Mouse (Mus musculus) spleen, postnatal 10 days (tissue): ENCODE measurements around the gene Rem2.

Experiments
- DNase-seq, 2 experiments: peaks; one replicate each; pipeline ENCODE4 v3.0.0; 2021 to 2022; ENCODE audit warnings: low spot score in 2 of 2

Gene Rem2

DNA sequence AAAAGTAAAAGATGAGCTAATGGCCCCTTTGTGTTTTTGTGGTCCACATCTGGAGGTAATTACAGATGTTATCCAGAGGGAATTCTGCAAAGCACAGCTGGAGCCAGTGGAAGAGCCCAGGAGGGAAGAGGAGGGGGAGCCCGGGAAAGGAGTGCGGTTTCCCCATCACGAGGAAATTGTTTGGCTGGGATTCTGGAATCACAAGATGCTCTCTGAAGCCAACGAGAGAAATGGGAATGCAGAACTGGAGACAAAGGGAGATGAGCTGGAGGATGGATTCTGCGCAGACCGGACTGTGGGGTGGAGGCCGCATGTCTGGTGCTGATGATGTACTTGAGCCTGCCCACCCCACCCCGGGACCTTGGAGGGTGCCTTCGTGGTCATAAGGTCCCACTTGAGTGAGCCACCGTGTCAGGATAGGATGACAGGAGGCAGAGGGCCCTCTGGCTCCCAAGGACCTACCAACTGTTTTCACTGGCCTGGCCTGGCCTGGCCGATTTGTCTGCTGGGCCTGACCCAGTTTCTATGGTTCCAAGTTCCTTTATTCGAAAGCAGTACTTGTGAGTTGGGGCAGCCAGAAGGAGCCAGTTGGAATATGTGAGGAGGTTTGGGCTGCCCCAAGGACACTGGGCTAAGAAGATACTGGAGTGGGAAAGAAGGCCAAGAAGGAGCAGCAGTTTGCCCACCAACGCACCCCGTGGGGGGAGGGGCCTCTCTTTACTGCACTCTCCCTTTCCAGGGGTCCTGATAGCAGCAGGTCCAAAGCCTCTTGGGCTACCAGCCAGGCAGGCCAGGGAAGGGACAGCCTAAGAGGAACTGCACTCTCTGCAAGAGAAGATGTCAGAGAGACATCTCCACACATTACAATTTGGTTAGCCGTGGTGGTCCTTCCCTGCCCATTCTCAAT is 31.9 kb upstream of the Rem2 start:
- DNase-seq, result no peak

DNA sequence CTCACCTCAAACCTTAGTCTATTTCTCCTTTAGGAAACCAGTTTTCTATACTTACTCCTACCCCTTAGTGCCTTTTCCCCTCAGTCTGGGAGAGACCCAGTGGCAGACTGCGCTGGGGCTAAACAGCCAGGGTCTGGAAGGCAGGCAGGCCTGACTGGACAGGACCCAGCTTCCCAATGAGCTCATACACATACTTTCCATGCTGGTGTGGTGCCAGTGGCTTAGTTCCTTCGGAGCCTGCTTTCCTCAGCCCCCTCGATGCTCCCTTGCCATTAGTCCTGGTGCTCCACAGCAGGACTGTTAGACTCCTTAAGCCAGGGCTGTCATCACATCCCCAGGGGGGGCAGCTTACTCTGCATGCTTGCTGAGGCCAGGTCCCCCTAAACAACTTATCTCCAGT is 30.4 kb upstream of the Rem2 start:
- no peak for DNase-seq

DNA sequence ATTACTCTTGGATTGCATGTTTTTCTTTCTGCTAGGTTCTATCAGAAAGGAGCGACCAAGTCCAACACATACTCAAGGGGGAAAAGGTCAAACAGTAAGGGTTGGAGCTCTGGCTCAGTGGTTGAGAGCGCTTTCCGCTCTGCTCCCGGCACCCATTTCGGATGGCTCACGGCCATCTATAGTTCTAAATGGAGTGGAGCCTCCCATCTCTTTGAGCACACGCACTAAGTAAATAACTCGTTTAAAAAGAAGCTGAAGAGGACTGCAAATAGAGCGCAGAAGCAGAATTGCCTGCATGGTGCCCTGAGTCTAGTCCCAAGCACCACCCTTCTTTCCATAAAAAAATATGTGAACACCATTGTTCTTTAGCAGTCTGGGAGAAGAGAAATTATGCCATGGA is 22.3 kb upstream of the Rem2 start:
- no peak for DNase-seq

DNA sequence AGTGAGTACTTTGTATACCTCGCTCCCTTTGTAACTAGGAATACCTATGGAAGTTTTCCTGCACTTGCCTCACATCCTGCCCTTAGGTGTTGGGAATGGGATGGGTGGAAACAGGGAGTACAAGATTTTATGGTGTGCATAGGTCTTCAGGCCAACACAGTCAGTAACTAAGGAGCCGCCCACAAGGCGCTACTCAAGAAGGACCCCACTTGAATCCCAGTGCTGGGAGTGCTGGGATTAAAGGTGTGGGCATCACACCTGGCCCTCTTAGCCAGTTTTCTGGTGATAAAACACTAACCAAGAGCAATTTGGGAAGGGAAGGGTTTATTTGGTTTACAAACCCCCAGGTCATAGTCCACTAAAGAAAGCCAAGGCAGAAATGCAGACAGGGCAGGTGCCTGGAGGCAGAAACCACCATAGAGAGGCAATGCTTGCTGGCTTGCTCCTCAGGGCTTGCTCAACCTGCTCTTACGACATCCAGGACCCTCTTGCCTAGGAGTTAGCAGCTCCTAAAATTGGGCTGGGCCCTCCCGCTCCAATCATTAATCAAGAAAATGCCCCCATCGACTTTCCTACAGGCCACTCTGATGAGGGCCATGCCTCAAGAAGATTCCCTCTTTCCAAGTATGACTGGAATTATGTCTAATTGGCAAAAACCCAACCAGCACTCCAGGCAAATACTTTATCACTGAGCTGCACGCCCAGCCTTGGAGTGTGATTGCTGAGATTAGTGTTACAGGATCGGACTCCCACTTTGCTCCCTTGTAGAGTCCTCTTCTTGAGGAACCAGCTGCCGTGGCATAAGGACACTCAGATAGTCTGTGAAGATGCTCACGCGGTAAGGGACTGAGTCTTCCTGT is 21.0 kb upstream of the Rem2 start:
- DNase-seq, result no peak

DNA sequence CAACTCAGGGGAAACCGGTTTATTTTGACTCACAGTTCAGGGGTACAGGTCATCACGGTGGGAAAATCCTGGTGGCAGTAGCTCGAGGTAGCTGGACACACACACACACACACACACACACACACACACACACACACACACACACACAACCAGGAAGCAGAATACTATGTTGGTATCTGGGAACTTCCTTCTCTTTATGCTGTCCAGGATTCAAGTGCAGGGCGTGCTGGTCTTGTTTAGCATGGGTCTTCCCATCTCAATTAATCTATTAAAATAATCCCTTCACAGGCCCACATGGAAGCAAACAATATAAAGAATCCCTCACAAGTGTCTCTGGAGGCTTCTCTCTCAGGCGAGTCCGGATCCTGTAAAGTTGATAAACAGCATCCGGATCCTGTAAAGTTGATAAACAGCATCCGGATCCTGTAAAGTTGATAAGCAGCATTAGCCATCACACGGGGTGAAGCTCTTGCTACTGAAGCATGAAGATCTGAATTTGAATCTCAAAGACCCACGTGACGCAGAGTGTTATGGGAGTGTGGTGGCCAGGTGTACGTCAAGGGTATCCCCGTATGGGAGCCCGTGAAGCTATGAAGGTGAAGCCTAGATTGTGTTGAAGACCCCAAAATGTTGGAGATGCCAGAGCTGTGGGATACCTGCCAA is 17.9 kb upstream of the Rem2 start:
- no peak for DNase-seq

DNA sequence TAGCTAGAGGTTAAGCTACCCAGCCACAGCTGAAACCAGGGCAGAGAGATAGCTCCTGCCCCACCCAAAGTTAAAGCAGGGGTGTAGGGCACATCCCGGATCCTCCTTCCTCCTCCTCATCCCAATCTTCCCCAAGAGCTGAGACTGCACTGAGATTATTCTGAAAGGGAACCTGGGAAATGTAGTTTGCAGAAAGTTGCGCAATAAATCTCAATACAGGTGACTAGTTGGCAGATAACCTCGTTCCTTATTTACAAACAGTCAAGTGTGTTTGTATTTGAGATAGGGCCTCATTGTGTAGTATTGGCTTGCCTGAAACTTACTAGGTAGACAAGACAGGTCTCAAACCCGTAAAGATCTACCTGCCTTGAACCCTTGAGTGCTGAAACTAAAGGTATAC is 13.8 kb upstream of the Rem2 start:
- no peak for DNase-seq

DNA sequence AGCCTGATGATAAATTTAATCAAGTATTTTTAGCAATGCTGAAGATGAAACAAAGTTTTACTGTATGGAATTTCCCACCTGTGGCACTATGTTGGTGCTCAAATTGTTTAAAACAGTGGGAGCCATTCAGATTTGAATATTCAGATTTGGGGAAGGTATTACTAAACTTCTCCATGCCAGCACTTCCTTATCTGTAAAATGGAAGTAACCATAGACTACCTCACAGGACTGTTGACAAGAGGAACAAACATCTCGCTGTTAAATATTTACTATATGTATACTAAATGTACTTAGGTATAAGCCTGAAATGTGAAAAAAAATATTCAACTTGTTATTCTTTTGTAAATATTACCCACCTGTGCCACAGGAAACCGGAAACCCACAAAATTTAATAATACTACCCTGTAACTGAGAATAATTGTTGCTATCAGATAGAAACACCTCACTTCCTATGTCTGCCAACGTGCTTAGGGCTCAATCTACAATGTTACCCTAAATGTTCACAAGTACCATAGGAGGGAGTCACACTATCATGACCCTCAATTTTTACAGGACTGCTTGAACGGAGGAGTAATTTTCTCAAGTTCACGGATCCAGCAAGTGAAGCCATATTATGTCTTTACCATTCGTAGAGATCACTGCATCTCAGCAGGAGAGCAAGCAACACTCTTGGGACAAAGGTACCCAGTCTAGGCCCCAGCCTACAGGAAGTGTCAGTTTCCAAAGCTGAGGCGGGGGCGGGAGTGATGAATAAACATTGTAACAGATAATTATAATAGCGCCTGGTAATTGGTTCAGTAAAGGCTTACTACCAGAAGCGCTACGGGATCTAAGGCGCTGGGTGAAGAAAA is 12.6 kb upstream of the Rem2 start:
- no peak for DNase-seq

DNA sequence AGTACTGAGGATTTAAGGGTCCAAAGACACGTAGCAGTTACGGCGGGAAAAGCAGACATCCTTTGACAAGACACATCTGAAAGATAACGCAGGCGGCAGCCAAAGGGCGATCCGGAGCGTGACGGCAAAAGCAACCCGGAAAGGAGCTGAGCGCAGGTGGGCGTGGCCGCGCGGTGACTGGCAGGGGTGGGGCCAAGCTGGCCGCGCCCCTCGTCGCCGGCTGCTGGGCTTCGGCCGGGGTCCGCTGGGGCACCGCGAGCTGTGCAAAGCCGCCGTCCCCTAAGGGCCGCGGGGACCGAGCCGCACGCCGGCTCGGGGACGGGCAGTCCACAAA is 12.0 kb upstream of the Rem2 start, which contains the start of gene Lrp10:
Gene Lrp10 (plus strand): TSS at position 179 of the 334 bp plus-strand sequence.
- DNase-seq, result peak; percentile 95 to 96

DNA sequence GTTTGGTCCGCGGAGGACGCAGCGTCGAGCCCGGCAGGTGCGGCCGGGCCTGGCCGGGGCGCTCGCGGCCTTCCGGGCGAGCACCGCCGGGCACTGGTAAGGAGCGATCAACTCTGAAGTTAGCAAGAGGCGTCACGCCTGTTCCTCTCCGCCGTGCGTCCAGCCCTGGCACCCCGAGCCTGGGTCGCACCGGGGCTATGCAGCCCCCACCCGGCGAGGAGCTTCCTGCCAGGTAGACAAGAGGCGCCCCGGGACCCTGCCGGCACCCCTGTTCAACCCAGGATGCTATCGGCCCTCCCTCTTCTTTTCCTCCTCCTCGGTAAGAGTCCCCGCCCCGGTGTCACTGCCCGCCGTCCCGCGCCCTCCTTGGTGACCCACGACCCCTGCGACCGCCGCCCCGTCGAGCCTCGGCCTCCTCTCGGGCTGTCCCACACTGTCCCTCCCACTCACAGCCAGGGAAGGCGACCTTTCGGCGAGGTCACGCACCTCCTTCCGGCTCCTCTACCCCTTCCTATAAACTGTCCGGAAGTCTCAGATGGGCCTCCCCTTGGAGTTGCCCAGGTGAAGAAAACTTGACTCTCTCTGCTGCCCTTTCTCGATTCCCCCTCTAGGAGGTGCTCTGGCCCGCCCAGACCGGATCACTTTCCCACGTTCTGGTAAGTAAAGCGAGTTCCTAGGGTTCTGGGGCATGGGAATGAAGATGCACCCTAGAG is 11.5 kb upstream of the Rem2 start:
- peak in 1 of 2 experiments; percentile 82 for DNase-seq

DNA sequence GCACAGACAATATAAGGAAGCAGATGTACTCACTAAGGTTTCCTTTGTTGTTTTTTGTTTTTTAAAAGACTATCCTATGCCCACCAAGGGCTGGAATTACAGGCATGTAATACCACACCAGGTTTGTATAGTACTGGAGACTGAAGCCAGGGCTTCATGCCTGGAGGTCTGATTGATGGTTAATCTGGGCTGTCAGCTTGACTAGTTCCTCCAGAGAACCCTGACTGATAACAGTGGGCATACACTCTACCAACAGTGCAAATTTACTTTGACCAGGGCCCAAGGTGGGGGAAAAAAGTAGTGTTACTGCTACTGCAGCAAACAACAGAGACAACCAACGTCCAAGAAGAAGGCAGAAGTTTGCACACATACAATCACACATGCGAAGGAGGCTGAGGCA is 4.4 kb upstream of the Rem2 start:
- DNase-seq, result no peak

DNA sequence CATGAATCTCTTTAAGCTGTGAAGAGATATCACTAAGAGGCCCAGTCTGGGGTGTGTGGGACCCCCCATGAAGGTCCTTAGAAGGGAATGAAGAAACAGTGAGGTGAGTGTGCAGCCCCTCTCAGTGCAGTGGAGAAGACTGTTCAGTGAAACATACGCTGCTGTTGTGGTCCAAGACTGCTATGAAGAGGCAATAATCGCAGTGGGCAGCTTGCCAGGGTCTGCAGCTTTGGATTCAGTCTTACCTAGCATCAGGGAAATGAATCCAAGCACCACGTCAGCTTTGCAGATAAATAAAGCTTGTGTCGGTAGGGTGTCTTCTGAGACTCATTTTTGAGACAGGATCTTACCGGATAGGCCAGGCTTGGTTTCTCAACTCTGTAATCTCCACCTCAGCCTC is 3.2 kb upstream of the Rem2 start:
- no peak for DNase-seq

DNA sequence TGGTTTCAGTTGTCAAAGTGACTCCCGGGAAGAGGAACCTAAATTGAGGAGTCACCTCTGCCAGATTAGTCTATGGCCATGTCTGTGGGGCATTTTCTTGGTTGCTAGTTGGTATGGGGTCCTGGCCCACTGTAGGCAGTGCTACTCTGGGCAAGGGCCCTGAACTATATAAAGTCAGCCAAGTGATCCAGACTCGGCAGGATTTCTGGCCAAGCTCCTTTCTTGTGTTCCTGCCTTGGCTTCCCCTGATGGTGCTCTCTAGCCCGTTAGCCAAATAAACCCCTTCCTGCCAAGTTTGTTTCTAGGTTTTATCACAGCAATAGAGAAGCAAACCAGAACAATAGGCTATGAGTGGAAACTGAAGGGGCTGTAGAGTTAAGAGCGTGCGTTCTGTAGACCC is 1.2 kb upstream of the Rem2 start:
- DNase-seq, result no peak

DNA sequence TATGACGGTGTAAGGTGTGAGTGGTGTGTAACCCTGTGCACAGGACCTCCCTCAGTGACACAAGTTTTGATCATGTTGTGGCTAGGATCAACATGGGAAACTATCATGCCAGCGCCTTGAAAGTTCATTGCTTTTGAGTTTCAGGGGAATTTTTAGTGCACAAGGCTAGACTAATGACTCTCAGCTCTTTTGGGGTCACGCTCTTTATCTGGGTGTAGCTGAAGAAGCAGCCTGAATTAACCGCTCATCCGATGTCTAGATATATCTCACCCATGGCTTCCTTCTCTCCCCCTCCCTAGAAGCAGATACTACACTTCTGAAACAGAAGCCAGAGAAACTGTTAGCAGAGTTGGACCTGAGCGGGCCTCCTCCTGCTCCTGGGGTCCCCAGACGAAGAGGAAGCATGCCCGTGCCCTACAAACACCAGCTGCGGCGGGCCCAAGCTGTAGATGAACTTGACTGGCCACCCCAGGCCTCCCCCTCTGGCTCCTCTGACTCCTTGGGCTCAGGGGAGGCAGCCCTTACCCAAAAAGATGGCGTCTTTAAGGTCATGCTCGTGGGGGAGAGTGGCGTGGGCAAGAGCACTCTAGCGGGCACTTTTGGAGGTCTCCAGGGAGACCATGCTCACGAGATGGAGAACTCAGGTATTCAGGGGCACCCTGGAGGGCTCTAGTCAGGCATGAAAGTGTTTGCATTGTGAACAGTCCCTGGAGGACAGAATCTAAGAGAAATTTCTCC is 1.4 kb downstream of the Rem2 start:
- DNase-seq, result no peak

DNA sequence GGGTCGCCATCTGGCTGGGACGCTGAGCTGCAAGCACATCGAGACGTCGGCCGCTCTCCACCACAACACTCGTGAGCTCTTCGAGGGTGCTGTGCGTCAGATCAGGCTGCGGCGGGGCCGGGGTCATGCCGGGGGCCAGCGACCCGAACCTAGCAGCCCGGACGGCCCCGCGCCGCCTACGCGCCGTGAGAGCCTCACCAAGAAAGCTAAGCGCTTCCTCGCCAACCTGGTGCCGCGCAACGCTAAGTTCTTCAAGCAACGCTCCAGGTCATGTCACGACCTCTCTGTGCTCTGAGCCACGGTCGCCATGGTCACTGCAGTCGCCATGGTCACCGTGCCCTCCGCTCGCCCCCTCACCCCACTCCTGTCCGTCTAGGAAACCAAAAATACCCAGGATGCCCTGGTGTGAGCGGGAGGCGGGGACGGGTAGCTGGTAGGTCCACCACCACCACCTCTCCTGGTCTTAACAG is 3.6 kb downstream of the Rem2 start:
- peak in 1 of 2 experiments; percentile 54 for DNase-seq

DNA sequence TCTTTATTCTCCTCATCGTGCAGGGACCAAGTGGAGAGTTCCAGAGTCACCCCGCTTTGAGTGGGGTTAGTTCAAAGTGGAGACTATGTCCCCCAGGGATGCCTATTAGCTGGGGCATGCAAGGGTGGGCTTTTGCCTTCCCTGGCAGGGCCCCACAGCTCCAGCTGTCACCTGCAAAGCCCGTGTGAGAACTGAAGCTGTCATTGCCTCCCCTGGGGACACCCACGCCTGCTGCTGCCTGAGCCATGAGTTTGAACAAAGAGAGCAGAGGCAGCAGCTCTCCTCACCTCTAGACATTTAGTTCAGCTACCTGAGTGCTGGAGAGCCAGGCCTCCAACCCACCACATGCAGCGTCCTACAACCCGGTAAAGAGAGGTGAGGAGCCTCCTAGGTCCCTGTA is 4.8 kb downstream of the Rem2 start:
- DNase-seq, result peak in 1 of 2 experiments; percentile 59

DNA sequence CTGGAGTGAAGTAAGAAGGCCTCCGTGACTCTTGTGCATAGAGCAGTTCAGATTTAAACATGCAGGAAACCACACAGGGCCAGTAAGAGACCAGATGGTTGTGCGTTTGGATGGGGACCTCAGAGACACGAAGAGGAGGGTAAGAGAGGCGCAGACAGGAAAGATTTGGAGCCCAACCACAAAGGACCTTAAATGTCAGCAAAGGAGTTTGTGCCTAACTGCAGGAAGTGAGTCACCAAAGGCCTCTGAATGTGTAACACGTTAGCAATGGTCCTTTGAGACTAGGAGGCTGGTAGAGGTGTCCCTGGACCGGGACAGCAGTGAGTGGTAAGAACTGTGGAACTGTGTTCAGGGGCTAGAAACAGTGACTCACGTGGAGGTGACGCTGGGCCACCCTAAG is 5.5 kb downstream of the Rem2 start:
- no peak for DNase-seq

DNA sequence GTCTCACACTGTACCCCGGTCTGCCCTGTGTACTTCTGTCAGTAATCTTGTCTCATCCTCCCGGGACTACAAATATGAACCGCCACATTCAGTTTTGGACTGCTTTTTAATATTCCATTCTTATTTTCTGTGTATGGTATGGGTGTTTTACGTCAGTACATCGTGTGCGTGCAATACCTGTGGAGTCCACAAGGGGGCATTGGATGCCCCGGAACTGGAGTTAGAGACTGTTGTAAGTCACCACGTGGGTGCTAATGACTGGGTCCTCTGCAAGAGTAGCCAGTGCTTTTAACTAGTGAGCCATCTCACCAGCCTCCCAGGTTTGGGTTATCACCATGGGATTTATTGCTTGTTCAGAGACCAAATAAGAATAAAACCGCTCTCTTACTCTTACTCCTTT is 6.6 kb downstream of the Rem2 start:
- DNase-seq, result peak; percentile 54 to 82

DNA sequence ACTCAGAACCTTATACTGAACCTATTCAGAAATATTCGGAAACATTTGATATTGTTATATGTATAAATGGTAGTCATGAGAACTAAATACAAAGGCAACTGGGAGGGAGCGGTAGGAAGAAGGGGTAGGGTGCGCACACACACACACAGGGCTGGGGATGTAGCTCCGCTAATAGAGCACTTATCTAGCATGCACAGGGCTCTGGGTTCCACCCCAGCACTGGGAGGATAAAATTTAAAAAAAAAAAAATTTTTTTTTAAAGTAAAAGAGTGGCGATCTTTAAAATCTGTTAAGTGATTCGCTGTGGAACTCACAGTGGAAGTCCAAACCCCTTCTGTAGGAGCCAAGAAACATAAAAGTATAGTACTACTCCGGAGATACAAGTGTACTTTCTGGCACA is 10.0 kb downstream of the Rem2 start:
- no peak for DNase-seq

DNA sequence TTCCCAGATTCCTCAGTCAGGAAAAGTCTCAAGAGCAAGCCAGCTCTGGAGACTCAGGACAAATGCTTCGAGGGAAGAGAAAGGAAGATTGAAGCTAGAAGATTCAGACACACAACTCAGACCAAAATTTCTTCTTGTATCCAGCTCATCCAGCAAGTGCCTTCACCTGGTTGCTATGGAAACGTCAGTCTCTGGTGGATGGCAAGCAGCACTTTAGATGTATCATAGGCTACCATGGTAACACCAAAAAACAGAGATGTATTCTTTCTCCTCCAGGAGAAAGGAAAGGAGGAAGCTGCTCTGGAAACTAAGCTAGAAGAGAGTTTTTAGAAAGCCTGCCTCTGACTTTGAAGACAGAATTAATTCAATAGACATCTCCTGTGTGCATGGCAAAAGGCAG is 11.8 kb downstream of the Rem2 start:
- DNase-seq, result no peak

DNA sequence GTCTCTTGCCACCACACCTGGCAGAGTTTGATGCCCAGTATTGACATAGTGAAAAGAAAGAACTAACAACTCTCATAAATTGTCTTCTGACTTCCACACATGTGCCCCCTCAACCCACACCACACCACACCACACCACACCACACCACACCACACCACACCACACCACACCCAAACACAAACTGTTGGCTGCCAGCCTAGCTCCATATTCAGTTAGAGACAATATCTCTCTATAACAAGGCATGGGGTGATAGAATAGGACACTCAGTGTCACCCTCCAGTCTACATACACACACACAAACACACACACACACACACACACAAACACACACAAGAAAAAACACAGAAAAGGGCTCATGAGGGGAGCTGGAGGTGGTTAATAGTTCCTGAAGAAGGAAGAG is 12.4 kb downstream of the Rem2 start:
- no peak for DNase-seq
